Mouse (Mus musculus): ENCODE results near the gene Mettl2. TPM values are rescaled to one million over a fixed set of nuclear protein-coding genes. Genes with fewer than 3 reads are reported as not detected.

The Mettl2 gene
- polyA plus RNA-seq, 1 experiment from 2014 or later: 38.8 TPM

GRCm38 (mm10) chr11:105144084-105144483, 17.9 kb downstream of the Mettl2 start:
- Histone ChIP-seq H3K4me3 (no peak overlapping the region), H3K4me2 (replicated peaks) (no peak overlapping the region), H3K27ac (replicated peaks) (no peak overlapping the region), H3K27me3 (no peaks in the 10 kb centered on the region), H3K4me1 (no peaks in the 10 kb centered on the region), H3K9ac (replicated peaks) (no peak overlapping the region), H3K9me3 (no peaks in the 10 kb centered on the region), H3K36me3 (peaks cover 25% of the 10 kb centered on the region)
- WGBS: 87% methylated on average over 3 of the region's 3 CpGs
- no peak for ATAC-seq (ENCODE audit: low FRiP score, low read depth)

- Histone ChIP-seq H3K9ac (replicated peaks) (no peak overlapping the region), H3K27ac (replicated peaks) (no peak overlapping the region), H3K9me3 (no peaks in the 10 kb centered on the region), H3K4me3 (no peak overlapping the region), H3K4me2 (replicated peaks) (no peak overlapping the region), H3K4me1 (no peaks in the 10 kb centered on the region), H3K27me3 (no peaks in the 10 kb centered on the region), H3K36me3 (peaks cover 19% of the 10 kb centered on the region)
- 86% methylated on average over 11 of the region's 11 CpGs for WGBS
- ATAC-seq (ENCODE audit: low FRiP score, low read depth): no peak
Measured at GRCm38 (mm10) chr11:105144508-105145210, 18.4 kb downstream of the Mettl2 start.

GRCm38 (mm10) chr11:105145211-105145610, 19.0 kb downstream of the Mettl2 start:
- H3K9me3 ChIP-seq: no peaks in the 10 kb centered on the region
- H3K4me1 ChIP-seq: no peaks in the 10 kb centered on the region
- peaks cover 14% of the 10 kb centered on the region for H3K36me3 ChIP-seq
- 91% methylated on average over 10 of the region's 10 CpGs for WGBS
- no peak for ATAC-seq (ENCODE audit: low FRiP score, low read depth)
- no peak overlapping the region for H3K4me2 ChIP-seq (replicated peaks)
- H3K4me3 ChIP-seq: no peak overlapping the region
- no peak overlapping the region for H3K27ac ChIP-seq (replicated peaks)
- H3K9ac ChIP-seq (replicated peaks): no peak overlapping the region
- H3K27me3 ChIP-seq: no peaks in the 10 kb centered on the region

GRCm38 (mm10) chr11:105146593-105146992, 20.4 kb downstream of the Mettl2 start, which contains the start of gene Gm10842:
Gm10842 (plus strand) TSS chr11:105146893.
- Histone ChIP-seq H3K27me3 (no peaks in the 10 kb centered on the region), H3K36me3 (0 out of 2 replicates have a peak, but pooled peaks cover 4% of the 10 kb centered on the region), H3K27ac (replicated peaks) (no peak within 1 kb of the TSS), H3K4me2 (replicated peaks) (no peak within 1 kb of the TSS), H3K9me3 (no peaks in the 10 kb centered on the region), H3K9ac (replicated peaks) (no peak within 1 kb of the TSS), H3K4me1 (peaks cover 4% of the 10 kb centered on the region; the same call in 1 of the 2 replicates), H3K4me3 (no peak within 1 kb of the TSS)
- WGBS: 73% methylated on average over 3 of the region's 3 CpGs
- ATAC-seq (ENCODE audit: low FRiP score, low read depth): no peak

GRCm38 (mm10) chr11:105149353-105149752, 23.1 kb downstream of the Mettl2 start:
- Histone ChIP-seq H3K9me3 (no peaks in the 10 kb centered on the region), H3K27me3 (no peaks in the 10 kb centered on the region; the same call in 1 of the 2 replicates), H3K36me3 (no peaks in the 10 kb centered on the region), H3K4me1 (peaks cover 11% of the 10 kb centered on the region), H3K4me3 (no peak overlapping the region), H3K4me2 (replicated peaks) (no peak overlapping the region), H3K9ac (replicated peaks) (no peak overlapping the region), H3K27ac (replicated peaks) (no peak overlapping the region)
- WGBS: 81% methylated on average over 3 of the region's 3 CpGs
- no peak for ATAC-seq (ENCODE audit: low FRiP score, low read depth)

- Histone ChIP-seq H3K4me1 (peaks cover 11% of the 10 kb centered on the region), H3K27ac (replicated peaks) (no peak overlapping the region), H3K9ac (replicated peaks) (no peak overlapping the region), H3K4me2 (replicated peaks) (no peak overlapping the region), H3K27me3 (no peaks in the 10 kb centered on the region; the same call in 1 of the 2 replicates), H3K9me3 (no peaks in the 10 kb centered on the region), H3K36me3 (no peaks in the 10 kb centered on the region), H3K4me3 (no peak overlapping the region)
- no peak for ATAC-seq (ENCODE audit: low FRiP score, low read depth)
- 83% methylated on average over 1 of the region's 1 CpGs for WGBS
Measured at GRCm38 (mm10) chr11:105149766-105150165, 23.5 kb downstream of the Mettl2 start.

- no peak for ATAC-seq (ENCODE audit: low FRiP score, low read depth)
- 59% methylated on average over 4 of the region's 4 CpGs for WGBS
- Histone ChIP-seq H3K27ac (replicated peaks) (no peak overlapping the region), H3K4me2 (replicated peaks) (no peak overlapping the region), H3K27me3 (no peaks in the 10 kb centered on the region; the same call in 1 of the 2 replicates), H3K4me3 (no peak overlapping the region), H3K9ac (replicated peaks) (no peak overlapping the region), H3K9me3 (no peaks in the 10 kb centered on the region), H3K4me1 (peaks cover 11% of the 10 kb centered on the region), H3K36me3 (no peaks in the 10 kb centered on the region)
Measured at GRCm38 (mm10) chr11:105150691-105151090, 24.5 kb downstream of the Mettl2 start.

GRCm38 (mm10) chr11:105151226-105152016, 25.2 kb downstream of the Mettl2 start:
- peak overlapping the region; percentile 27 for H3K4me2 ChIP-seq (replicated peaks)
- 25% methylated on average over 19 of the region's 19 CpGs for WGBS
- no peak overlapping the region for H3K4me3 ChIP-seq

GRCm38 (mm10) chr11:105152017-105152300, 25.7 kb downstream of the Mettl2 start:
- no peak overlapping the region for H3K9ac ChIP-seq (replicated peaks)
- H3K4me1 ChIP-seq: peaks cover 11% of the 10 kb centered on the region
- no peaks in the 10 kb centered on the region for H3K9me3 ChIP-seq
- no peak for ATAC-seq (ENCODE audit: low FRiP score, low read depth)
- no CpG with 5 or more reads among the region's 4 CpGs for WGBS
- H3K27me3 ChIP-seq: no peaks in the 10 kb centered on the region; the same call in 1 of the 2 replicates
- no peak overlapping the region for H3K27ac ChIP-seq (replicated peaks)
- no peaks in the 10 kb centered on the region for H3K36me3 ChIP-seq
- no peak overlapping the region for H3K4me3 ChIP-seq
- H3K4me2 ChIP-seq (replicated peaks): peak overlapping the region; percentile 27; the same call in 1 of the 2 replicates

More at GRCm38 (mm10) chr11:105151226-105152016, 25.2 kb downstream of the Mettl2 start:
- peaks cover 11% of the 10 kb centered on the region for H3K4me1 ChIP-seq
- no peak for ATAC-seq (ENCODE audit: low FRiP score, low read depth)
- H3K9ac ChIP-seq (replicated peaks): no peak overlapping the region
- no peaks in the 10 kb centered on the region for H3K9me3 ChIP-seq
- H3K27ac ChIP-seq (replicated peaks): no peak overlapping the region
- no peaks in the 10 kb centered on the region; the same call in 1 of the 2 replicates for H3K27me3 ChIP-seq
- H3K36me3 ChIP-seq: no peaks in the 10 kb centered on the region

GRCm38 (mm10) chr11:105152357-105152899, 26.2 kb downstream of the Mettl2 start:
- Histone ChIP-seq H3K36me3 (no peaks in the 10 kb centered on the region), H3K4me3 (no peak overlapping the region), H3K4me2 (replicated peaks) (no peak overlapping the region), H3K27me3 (no peaks in the 10 kb centered on the region; the same call in 1 of the 2 replicates), H3K9ac (replicated peaks) (no peak overlapping the region), H3K9me3 (no peaks in the 10 kb centered on the region), H3K27ac (replicated peaks) (no peak overlapping the region), H3K4me1 (peaks cover 11% of the 10 kb centered on the region)
- 85% methylated on average over 11 of the region's 11 CpGs for WGBS
- ATAC-seq (ENCODE audit: low FRiP score, low read depth): no peak

GRCm38 (mm10) chr11:105153068-105153833, 27.0 kb downstream of the Mettl2 start:
- WGBS: 39% methylated on average over 12 of the region's 12 CpGs
- Histone ChIP-seq H3K4me1 (peaks cover 11% of the 10 kb centered on the region), H3K36me3 (no peaks in the 10 kb centered on the region), H3K27ac (replicated peaks) (no peak overlapping the region), H3K4me2 (replicated peaks) (no peak overlapping the region), H3K9me3 (no peaks in the 10 kb centered on the region), H3K9ac (replicated peaks) (no peak overlapping the region), H3K4me3 (no peak overlapping the region), H3K27me3 (no peaks in the 10 kb centered on the region; the same call in 1 of the 2 replicates)
- 0 out of 2 replicates have a peak, but pooled peaks have one; percentile 19 for ATAC-seq (ENCODE audit: low FRiP score, low read depth)
